Mouse (Mus musculus) bone marrow macrophage, adult 2 months (primary cell): ENCODE results near the gene Kcna3.

Experiments
- CTCF ChIP-seq: IDR thresholded peaks from 2 replicates; pipeline ENCODE4 v1.5.1; 2012; ENCODE audit warnings: low read depth, mild to moderate bottlenecking, low read length, moderate library complexity
- POLR2A ChIP-seq: IDR thresholded peaks from 2 replicates; pipeline ENCODE4 v1.6.1; 2012; ENCODE audit warnings: mild to moderate bottlenecking, low read depth, low read length, borderline replicate concordance

GRCm38 (mm10) chr3:107065510-107066095 lies 29.6 kb downstream of the Kcna3 start:
- TF ChIP-seq CTCF (no peak), POLR2A (no peak)
